Mouse (Mus musculus): ENCODE data around the gene Dohh.

The Dohh gene

DNA sequence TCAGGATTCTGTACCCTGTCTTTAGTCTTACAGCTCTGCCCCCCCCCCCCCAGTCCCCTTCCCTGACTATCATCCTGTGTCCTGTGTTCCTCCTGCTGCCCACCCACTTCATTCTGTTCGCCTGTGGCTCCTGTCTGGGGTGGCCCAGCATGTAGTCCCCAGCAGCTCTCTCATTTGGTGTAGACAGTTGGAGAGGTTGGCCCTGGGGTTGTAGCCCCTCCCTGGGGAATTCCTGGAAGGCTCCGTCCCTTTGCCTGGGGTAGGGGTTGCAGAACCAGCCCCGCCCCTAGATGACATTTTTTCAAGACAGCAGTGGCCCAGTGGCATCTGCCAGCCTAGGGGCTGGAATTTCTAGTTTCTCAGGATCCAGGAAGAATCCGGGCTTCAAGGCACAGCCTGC lies 26.0 kb upstream of the Dohh start:
- no peak for DNase-seq

DNA sequence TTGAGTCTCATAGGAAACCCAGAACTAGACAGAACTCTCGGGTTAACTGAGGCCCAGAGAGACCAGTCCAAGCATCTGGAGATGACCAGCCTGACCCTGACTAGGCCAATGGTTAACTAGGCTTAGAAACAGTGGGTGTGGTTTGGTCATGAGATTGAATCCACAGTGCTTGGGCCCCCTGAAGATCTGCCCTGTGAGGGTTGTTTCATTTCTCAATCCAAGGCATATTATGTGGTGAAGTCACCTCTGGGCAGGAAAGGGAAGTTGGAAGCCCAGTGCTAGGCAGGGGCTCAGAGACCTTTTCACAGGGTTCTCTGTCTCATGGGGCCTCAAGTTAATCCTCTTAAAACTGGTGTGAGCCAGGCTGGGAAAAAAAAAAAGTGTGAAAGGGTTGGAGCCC lies 25.4 kb upstream of the Dohh start:
- DNase-seq: no peak

DNA sequence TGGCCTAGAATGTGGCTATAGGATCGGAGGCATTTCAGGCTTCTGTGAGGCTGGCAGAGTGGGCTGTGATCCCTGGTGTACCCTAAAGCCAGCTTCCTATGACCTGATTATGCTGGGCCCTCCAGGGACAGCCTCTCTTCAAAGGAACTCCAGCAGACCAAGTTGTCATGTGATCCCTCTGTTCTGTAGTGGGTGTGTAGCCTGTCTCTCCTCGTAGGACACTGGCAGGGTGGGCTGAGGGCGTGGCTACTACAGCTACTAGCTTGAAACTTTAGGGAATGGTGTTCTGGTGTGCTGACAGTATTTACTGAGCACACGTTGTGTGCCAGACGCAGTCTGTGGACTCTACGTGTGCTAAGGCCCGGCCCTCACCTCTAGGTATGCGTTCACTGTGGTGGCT lies 23.5 kb upstream of the Dohh start:
- no peak for DNase-seq

DNA sequence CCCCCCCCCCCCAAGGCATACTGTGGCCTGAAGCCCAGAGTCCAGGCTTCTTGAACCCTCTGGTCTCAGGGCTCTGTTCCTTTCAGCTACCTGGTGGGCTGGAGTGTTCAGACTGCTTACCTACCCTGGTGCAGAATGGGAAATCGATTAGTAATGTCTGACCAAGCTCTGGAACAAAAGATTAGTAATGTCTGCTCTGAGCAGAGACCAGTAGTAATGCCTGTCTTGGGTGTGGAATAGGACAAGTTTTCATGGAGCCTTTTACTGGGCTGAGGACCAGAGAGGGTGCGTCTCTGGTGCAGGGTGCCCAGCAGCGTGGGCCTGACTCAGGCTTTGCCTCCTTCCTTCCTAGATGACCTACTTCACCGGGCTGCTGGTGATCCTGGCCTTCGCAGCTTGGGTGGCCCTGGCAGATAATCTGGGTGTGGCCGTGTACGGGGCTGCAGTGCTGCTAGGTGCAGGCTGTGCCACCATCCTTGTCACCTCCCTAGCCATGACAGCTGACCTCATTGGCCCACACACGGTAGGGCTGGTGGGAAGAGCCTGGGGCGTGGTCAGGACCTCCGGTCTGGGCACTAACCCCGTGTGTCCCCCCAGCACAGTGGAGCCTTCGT lies 21.8 kb upstream of the Dohh start:
- no peak for DNase-seq

DNA sequence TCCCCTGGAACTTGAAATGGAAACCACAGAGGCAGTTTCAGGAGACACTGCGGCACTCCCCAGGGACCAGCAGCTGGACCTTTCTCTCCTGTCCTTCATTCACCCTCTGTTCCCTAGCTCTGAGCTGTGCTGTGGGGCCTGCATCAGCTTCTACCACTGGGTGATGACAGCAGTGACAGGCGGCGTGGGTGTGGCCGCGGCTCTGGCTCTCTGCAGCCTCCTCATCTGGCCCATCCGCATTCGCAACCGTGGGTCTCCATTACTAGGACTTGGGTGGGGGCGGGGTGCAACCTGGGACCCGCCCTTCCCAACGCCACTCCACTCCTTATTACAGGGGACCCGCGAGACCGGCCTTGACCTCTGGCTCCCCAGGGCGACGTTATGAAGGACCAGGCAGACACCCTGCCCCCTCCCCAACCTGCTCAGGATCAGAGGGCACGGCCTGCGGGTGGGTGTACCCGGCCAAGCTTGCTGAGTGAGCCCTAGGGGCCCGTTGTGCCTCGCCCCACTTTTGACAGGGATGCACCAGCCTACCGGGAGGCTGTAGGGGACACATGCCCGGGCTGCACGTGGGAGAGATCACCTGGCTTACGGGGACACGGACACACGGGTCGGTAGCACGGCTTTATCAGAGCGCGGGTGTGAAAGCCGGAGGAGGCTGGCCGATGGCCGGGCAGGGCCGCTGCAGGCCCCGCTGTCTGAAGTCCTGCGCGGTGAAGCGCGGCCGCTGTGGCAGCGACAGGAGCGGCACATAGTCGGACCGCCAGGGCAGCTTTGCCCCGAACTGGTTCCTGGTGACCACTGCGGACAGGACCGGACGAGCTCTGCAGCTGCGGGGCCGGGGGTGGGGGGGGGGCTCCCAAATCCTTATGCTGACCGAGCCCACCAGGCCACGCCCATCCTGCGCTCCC lies 20.5 kb upstream of the Dohh start:
- no peak for DNase-seq

DNA sequence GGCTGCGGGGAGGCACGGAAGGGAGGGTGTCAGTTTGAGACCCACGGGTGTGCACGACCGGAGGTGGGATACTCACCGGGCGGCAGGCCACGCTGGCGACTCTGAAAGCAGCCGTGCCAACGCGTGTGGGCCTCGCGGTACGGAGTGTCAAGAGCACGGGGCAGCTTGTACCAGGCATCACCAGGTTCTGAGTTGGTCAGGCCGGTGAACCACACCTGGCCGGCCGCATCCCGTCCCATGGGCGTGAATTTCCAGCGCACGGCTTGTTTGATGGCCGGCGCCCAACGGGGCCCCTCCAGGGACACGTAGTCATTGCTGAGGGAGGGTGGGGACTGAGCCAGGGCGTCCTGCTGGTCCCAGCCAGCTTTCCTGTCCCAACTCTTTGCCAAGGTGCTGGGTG lies 19.6 kb upstream of the Dohh start:
- DNase-seq: no peak

DNA sequence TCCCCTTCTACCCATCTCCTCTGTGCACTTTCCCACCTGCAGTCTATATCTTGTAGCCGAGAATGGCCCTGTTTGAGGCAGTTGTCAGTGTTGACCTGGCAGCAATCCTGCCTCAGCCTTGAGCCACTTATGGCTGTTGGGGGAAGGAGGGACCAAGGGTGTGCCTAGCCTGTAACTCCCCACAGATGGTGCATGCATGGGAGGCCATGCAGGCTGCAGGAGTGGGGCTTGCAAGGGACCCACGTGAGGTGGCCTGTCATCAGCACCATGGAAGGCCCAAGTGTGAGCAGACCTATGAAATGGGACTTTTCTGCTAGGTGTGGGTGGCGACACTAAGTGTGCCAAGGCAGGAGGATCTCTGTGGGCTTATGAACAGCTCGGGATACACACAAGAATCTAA lies 19.2 kb upstream of the Dohh start:
- no peak for DNase-seq

DNA sequence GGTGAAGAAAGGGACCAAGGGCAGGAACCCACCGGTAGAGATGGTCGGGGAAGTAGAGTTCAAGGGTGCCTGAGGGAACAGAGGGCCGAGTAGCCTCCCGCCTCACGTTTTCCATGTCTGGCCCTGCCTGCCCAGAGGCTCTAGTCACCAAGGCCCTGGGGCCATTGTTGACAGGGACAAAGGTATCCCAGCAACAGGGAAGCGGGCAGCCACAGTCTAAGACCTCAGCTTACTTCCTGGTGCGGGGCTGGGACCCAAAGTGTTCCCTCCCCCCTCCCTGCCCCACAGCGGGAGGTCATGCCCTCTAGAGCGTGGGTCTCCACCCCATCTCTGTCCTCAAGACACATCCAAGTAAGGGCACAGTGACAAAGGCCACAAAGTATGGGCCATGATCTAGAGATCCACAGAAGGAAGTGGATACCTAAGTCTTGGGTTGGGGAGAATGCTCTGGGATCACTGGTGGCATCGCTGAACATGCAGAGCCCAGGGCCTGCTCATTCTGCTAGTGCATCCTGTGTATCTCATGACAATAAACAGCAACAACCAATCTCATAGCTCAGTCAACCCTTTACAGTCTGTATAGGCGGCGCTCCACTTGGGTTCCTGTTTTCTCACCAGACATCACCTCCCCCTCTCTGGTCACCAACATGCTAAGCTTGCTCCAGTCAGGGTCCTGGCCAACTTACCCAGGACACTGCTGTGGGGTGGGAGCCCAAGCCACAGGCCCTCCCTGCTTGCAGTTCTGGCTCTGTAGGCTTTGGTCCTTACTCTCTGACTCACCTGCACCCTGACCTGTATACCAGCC lies 18.4 kb upstream of the Dohh start, which contains the start of gene 4930404N11Rik:
4930404N11Rik (minus strand) TSS at position 145 of the 805 bp plus-strand sequence.
- DNase-seq: peak; percentile 72

DNA sequence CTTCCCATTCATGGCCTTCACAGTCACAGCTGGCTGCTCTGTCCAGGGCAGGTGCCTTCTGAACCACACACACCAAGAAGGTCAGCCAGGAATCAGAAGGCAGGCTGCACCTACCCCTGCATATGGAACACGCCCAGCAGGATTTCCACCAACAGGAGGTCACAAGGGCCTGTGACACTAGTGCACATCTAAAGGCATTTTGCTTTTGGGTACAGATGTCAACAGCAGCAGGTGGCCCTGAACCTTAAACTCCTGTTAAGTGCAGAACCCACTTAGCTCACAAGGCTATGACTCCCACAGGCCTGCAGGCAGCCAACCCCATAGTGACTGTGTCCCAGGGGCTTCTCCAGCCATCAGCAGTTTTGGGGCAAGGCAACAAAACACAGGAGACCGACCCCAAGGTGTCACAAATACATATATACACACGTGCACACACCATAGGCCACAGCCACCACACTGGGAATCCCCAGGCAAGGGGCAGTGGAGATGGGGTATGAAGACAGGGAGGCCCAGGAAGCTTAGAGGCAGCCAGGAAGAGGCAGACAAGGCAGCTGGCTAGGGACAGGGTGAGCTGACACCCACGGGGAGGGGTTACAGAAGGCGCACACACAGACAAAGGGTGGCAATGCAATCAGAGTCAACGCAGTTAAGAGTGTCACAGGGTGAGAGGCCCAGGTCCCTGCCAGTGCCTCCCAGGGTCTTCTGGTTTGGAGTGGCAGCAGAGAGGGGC lies 17.6 kb upstream of the Dohh start:
- DNase-seq: no peak

DNA sequence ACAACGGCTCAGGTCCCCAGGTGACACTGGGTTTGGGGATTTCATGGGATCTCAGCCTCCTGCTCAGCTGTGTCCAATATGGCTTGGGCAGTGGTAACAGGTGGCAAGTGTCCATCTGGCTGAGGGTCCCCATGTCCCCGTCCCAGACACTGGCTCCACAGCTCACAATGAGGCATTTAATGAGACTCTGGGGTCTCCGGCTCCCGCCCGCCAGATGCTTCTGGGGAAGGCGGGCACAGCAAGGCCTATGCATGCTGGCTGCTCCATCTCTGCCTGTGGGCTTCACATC lies 17.1 kb upstream of the Dohh start:
- no peak for DNase-seq

DNA sequence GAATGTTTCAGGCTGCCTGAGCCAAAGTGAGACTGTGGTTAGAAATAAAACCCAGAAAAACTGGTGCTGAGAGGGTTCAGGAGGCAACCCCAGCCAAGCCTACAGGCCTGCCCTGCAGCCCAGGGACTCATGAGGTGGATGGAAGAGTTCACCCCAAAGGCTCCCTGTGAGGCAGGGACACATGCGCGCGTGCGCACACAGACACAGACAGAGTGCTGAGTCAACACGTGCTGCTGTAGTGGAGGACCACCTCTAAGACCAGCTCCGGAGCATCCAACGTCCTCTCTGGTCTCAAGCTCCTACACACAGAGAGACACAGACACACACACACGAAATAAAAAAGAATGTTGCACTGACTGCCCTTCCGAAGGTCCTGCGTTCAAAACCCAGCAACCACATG lies 8.9 kb upstream of the Dohh start:
- no peak for DNase-seq

DNA sequence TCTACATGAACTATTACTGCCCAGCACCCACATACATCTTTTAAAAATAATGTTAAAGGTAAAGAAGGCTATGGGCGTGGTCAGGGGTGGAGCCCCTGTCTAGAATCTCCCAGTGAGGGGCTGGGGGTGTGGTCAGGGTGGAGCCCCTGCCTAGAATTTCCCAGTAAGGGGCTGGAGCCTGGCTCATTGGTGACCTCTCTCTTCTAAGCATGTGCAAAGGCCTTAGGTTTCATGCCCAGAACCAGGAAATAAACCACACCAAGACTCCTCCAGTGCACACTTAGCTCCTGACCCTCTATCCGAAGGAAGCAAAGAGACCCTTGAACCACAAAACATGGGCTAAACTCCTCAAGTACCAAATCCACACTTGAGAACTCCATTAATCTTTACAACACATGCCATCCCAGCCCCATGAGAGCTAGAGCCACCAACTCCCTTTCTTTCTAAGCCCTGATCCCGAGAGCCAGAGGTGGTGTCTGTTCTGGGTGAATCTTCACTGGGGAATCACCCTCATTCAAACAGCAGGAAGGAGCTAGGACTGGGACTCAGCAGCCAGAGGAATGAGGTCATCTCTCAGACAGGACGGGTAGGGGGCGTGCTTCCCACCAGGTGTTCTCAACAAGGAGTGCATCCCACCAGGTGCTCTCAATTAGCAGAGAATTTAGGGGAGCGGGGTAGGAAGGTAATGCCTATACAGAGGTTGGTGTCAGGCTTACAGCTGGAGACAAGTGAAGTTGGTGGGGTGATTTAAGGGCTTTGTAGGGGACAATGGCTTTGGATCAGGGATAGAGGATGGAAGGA lies 7.5 kb upstream of the Dohh start:
- DNase-seq: no peak

DNA sequence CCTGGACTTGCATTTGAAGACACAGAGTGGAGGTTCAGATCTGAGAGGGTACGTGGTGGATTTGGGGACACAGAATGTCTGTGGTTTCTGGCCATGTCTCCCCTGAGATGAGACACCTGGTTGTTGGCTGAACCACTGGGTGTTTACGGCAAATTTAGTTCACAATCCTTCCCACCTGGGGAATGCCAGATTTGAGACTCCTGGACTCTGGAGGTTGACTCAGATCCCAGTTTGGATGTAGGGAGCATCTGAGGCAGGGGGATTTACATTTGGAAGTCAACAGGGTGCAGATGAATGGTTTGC lies 6.9 kb upstream of the Dohh start:
- DNase-seq: no peak

DNA sequence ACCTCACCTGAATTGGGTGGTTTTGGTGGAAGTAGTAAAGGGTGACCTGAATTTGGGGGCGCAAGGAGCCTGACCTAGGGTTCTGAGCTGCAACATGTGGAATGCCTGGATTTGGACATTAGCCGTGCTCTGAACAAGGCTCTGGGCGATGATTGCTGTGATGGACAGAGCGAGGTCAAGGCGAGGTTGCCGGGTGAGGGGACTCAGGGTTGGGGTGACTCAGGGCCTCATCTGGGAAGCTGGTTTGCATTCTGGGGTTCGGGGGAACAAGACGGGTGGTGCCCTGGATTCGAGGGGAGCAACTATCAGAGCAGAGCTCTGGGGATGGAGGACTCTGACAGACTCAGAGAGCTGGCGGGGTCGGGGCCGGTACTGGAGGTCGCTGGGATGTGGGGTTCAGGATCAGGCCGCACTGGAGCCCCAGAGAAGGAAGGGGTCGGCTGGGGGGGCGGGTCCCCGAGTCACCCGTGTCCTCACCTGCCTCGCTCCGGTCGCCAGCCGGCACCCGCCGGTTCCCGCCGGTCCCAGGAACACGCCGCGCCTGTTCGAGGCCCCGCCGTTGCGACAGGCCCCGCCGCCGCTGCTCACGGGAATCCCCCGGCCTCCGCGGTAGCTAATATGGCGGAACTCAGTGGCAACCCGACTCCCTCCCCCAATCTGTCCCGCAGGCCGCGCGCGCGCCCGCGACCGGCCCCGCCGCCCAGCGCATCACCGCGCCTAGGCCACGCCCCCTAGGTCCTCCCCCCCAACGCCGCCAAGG lies 6.3 kb upstream of the Dohh start, which contains the start of gene Fzr1:
Fzr1 (minus strand) TSS at position 724 of the 760 bp plus-strand sequence.
- DNase-seq: no peak

DNA sequence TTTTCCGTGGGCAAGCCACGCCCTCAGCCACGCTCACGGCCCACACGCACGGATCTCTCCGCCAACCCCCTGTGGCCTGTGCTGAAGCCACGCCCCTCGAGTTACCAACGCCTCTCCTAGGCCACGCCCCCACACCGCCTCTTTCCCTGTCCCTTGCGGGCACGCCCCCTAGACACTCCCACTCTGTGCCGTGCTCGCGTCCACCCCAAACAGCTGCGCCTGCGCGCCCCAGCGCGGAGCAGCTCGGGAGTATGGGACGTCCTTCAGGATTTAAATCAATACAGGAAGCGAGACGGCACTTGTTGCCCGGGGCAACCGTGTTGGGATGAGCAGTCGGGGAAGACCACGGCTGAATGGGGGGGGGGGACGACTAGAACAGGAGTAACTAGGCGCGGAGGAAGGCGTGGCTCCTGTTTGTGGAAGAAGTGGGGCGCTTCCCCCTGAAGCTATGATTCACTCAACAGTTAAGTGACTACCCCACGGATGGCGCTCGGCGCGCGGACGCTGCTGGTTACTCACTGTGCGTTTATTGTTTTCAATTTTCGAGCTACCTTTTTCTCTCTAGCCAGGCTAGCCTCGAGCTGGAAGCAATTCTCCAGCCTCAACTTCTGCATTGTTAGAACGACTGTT lies 5.6 kb upstream of the Dohh start:
- DNase-seq: peak; percentile 100

DNA sequence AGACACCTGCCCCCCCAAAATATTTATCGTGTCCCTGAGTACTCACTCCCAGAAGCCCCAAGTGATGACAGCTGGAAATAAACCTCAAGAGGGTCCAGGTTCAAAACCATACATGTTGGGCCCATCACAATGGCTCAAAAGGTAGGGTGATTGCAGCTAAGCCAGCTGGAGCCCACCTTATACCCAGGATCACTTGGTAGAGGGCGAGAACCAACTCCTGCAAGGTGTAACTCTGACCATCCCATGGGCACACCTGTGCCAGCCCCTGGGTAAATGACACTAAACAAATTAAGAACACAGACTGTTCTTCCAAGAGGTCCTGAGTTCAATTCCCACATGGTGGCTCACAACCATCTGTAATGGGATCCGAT lies 5.1 kb upstream of the Dohh start:
- DNase-seq: no peak

DNA sequence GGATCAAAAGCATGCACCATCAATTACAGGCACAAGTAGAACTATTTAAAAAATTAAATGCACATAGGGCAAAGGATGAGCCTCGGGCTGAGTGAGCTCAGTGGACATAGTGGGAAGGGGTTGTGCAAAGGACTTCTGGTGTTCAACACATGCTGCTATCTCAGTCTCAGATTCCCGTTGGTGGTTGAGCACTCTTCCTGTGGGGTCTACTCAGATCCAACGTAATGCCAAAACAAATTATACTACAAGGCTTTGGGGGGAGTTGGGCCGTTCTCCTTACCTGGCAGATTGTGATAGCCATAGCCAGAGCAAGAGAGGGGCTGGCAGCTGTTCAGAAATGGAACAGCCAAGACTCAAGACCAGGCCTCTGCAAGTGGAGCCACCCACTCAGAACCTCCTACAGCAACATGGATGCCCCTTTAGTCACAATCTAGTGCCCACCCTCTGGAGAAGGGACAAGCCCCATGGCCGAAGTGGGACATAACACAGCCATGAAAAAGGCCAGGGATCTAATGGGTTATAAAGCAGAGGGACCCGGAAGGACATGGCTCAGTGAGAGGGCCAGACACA lies 4.3 kb upstream of the Dohh start:
- DNase-seq: no peak

DNA sequence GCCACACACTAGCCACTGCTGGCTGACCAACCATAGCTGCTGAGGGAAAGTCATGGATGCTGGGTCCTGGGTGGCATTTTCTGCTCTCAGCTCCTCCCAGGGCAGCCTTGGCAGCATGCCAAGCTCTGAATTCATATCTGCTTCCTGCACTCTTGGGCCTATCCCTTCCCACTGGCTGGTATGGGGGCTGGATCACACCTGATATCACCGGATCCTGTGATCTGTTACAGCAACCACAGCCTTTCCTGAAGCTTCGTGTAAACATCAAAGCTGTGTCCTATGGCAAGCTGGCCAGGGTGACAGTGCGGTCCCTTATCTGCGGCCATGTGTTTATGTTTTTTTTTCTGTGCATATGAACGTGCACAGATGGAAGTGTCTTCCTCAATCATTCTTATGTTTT lies 2.2 kb upstream of the Dohh start:
- no peak for DNase-seq

DNA sequence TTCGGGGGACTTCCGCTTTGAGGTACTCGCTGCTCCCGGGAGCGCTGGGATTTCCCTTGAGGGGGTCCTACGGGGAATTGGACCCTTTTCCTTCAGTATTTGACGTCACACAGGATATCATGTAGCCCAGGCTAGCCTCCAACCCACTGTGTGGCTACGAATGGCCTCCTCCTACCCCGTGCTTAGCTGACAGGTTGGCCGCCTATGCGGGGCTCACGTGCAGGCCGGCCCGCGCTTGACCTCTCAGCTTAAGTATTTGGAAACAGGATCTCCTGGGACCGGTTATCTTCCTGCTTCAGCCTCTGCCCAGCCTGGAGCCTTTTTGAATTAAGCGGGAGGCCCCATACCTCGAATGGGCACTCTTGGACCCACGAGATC lies 366 bp downstream of the Dohh start:
- DNase-seq: no peak

DNA sequence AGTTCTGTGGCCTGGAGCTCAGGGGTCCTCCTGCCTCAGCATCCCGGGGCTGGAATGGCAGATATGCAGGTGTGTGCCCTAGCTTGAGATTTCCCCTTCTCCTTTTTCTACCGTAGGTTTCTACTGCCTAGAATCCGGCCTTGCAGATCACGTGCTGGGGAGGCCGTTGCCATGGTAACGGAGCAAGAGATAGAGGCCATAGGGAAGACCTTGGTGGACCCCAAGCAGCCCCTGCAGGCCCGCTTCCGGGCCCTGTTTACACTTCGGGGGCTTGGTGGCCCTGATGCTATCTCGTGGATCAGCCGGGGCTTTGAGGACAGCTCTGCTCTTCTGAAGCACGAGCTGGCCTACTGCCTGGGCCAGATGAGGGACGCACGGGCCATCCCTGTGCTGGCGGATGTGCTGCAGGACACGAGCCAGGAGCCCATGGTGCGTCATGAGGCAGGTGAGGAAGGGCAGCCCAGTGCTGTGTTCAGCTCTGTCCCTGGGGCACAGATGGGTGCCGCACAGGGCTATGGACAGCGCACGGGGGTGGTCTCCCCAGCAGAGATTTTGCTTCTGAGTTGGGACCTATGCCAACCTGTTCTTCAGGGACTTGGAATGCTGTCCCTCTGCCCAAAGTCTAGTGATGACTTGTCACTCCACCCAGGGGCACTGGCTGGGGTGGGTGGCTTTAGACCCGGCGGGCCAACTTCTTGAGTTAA lies 1.5 kb downstream of the Dohh start:
- DNase-seq: no peak

Measured in embryo, embryonic 11 days (tissue).